Mouse (Mus musculus) ZHBTc4 (cell line): ENCODE data around the gene Clec18a.
"Not testable (repeated sequence)": the region's sequence is repeated elsewhere in the genome, so short reads cannot be mapped to it uniquely, and the experiment has no call there.

Experiments used
- DNase-seq: peaks from one replicate; pipeline ENCODE4 v3.0.0-alpha.2; 2011; ENCODE audit warnings: low read depth, low spot score

Clec18a gene

DNA sequence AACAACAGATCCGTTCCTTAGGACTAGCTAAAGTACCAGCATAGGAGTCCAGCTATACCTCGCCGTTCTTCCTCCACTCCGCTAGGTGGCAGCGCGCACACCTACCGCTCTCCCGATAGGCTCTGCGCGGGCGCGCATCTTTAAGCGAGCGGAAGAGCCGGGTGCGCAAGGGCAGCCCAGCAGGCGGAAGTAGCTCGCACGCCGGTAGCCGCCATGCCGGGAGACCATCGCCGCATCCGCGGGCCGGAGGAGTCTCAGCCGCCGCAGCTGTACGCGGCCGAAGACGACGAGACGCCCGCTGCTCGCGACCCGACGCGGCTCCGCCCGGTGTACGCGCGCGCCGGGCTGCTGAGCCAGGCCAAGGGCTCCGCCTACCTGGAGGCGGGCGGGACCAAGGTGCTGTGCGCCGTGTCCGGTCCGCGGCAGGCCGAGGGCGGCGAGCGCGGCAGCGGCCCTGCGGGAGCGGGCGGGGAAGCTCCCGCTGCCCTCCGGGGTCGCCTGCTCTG, 36.0 kb downstream of the Clec18a start, which contains the start of gene Exosc6:
Gene Exosc6, plus strand, starts transcription at position 182 of the 506 bp plus-strand sequence.
- DNase-seq = peak; percentile 98

- DNase-seq = no peak
Measured at GRCm38 (mm10) chr8:111055661-111056060, 36.6 kb downstream of the Clec18a start.

GRCm38 (mm10) chr8:111055031-111055634, 37.1 kb downstream of the Clec18a start:
- no peak for DNase-seq

DNA sequence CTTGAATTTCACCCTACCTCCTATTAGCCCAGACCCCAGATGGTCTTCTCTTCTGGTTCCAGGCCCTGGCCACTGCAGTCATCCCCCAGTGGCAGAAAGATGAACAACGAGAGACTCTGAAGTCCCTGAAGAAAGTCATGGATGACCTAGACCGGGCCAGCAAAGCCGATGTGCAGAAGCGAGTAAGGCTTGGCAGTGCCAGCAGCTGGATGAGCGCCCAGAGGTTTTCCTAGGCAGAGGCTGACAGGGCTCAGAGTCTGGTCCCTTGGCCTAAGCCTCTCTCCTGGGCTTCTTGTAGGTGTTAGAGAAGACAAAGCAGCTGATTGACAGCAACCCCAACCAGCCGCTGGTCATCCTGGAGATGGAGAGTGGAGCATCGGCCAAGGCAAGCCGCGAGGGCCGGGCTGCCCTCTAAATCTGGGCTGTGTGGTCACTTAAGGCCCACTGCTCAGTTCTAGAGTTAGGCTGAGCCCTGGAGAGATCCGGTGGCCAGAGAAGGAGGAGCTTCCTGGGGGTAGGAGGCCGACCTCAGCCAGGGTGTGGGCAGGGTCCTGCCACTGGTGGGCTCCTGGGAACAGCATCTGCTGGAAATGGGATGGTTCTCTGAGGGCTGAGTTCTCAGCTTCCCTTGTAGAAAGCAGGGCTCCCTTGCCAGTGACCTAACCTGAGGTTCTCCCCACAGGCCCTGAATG, 38.3 kb downstream of the Clec18a start:
- DNase-seq = no peak

GRCm38 (mm10) chr8:111049106-111049505, 43.1 kb downstream of the Clec18a start:
- DNase-seq = no peak

DNA sequence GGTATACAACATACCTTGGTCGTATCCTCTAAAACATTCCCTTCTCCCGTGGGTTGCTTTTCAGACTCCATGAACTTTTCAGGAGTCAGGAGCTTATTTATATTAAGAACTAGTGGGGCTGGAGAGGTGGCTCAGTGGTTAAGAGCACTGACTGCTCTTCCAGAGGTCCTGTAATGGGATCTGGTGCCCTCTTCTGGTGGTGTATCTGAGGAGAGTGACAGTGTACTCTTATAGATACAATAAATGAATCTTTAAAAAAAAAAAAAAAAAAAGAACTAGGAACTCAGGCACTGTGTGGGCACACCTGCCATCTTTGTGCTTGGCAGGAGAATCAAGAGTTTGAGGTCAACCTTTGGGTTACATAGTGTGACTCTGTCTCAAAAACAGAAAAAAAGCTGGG, 43.5 kb downstream of the Clec18a start:
- DNase-seq = no peak

- DNase-seq = peak; percentile 66
Measured at GRCm38 (mm10) chr8:111044003-111044734, 48.1 kb downstream of the Clec18a start.

DNA sequence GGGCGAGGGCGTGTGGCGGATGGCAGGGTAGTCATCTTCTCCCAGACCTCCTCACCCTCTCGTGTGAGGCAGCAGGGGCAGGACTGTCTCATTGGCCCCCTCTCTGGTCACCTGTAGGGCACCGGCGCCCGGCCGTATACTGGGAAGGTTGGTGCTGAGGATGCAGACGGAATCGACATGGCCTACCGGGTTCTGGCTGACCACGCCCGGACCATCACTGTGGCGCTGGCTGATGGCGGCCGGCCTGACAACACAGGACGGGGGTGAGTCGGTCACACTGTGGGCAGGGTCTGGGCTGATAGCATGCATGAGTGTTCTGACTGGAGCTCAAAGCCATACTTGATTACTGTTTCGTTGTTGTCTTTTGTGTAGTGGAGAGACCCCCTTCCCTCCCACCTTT, 49.7 kb downstream of the Clec18a start:
- DNase-seq = no peak

DNA sequence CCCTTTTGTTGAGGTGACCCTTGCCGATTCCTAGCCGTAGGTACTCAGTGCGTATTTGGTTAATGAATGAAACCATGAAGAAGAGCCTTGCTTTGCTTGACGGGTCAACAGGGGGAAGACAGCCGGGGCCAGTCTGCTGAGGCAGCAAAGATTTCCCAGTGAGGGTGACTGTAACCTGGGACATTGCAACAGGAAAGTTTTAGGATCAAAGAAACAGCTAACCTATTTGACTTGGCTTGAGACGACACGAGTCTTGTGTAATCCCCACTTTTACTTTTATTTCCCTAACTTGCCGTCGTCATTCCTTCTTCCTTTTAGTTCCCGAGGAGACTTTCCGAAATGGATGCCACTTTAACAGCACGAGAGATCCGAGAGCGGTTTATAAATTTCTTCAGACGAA, 55.6 kb downstream of the Clec18a start:
- no peak for DNase-seq

DNA sequence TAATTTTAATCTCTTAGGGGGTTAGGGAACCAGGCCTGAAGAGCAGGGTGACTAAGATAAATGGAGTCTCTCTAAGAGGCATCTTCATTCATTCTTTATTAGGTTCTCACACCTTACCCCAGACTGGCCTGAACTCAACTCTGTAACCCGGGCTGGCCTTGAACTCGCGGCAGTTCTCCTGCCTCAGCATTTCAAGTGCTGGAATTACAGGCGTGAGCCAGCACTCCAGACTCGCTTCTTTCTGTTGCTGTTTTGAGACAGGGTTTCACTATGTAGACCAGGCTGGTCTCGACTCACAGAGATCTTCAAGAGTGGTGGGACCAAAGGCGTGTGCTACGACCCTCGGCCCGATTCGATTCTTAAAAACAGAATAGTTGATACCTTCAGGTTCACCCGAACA, 58.0 kb downstream of the Clec18a start:
- DNase-seq = peak; percentile 57

DNA sequence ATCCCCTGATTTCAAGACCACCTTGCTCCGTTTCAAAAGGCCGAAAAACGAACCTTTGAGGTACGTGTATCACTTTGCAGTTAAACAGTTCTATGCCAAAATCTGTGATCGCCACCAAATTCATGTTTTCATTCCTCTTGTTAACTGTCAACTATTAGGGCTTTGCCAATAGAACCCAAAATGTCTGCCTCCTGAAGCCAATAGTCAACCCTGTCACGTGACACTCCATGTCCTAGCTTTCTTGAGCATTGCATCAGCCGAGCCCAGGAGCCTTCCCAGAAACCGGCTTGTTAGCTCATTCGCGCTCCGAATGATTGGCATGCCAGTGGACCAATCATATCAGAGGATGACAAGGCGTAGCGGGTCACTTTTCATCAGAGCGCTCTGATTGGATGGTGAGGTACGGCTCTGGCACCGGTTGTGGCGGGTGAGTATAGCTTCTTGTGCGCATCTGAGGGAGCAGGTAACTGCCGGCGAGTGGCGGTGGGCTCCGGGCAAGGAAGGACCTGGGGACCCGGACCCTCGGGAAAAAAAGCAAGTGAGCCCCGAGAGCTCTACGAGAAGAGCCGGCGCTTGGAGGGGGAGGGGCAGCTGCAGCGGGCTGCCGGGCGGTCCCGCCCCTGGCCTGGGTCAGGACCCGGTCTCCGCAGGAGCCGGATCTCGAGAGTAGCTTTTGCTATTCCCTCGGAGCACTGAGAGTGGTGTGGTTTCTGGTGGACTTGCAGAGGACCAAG, 58.6 kb downstream of the Clec18a start:
- peak; percentile 100 for DNase-seq

DNA sequence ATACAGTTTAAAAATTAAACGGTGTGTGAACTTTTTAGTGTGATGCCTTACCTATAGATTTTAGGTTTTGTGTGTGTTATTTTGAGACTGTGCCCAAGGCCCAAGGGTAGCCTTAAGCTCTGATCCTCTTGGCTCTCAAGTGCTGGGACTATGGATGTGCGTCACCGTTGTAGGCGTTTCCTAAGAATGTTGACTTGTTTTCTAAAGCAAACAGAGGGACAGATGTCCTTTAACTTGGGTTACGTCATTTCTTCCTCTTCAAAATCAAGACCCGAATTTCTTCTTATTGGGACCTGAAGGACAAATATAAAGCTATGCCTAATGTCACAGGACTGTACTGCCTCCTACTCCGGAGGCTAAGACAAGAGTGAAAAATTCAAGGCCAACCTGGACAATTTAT, 59.3 kb downstream of the Clec18a start, which contains the start of gene Aars:
Gene Aars, plus strand, starts transcription at position 229 of the 400 bp plus-strand sequence.
- peak; percentile 51 for DNase-seq

DNA sequence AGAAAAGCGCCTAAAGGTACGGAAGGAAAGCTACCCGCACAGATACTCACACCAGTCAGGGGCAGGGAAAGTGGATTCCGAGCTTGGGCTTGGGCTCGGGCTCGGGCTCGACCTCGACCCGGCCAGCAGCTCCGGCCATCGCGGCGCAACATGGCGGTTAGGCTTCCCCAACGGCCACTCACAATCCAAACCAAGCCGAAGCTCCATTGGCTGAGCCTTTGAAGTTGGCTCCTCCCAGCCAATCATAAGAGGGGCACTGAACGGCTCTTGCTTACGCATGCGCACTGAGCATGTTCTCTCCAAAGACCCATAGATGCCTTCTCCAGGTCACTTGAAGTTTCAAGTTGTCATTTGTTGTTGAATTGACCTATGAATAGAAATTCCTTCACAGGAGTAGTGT, 60.7 kb downstream of the Clec18a start, which contains the start of gene Ddx19b:
Gene Ddx19b, minus strand, starts transcription at position 180 of the 400 bp plus-strand sequence.
- DNase-seq = peak; percentile 83

DNA sequence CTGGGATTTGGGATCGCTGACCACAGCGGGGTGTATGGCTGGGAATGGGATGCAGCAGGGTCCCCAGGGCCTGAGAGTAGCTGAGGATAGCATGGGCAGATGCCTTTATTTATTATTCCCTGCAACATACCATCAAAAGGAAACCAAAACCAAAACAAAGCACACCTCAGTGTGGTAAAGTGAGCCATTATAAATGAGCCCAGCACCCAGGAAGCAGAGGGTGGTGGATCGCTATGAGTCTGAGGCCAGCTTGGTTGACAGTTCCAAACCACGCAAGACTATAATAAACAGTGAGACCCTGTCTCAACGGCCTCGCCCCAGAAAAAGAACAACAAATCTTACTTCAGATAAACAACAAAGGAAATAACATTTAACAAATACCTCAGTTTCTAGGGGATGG, 62.2 kb downstream of the Clec18a start:
- no peak for DNase-seq

- DNase-seq = peak; percentile 89
Measured at GRCm38 (mm10) chr8:111029589-111029988, 62.6 kb downstream of the Clec18a start.

- peak; percentile 76 for DNase-seq
Measured at GRCm38 (mm10) chr8:111027391-111027937, 64.8 kb downstream of the Clec18a start.

DNA sequence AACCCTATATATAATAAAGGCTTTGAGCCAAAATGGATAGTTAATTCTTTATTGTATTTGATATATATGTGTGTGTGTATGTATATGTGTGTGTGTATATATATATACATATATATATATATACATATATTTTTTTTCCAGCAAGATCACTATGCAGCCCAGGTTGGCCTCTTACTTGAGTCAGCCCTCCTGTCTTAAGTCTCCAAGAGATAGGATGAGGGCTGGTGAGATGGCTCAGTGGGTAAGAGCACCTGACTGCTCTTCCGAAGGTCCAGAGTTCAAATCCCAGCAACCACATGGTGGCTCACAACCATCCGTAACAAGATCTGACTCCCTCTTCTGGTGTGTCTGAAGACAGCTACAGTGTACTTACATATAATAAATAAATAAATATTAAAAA, 65.6 kb downstream of the Clec18a start:
- DNase-seq = not testable (repeated sequence)

- not testable (repeated sequence) for DNase-seq
Measured at GRCm38 (mm10) chr8:111010230-111010991, 81.8 kb downstream of the Clec18a start.
